Comparison of ENCODE assay signal across 9 mouse cellular contexts in the genomic region with DNA sequence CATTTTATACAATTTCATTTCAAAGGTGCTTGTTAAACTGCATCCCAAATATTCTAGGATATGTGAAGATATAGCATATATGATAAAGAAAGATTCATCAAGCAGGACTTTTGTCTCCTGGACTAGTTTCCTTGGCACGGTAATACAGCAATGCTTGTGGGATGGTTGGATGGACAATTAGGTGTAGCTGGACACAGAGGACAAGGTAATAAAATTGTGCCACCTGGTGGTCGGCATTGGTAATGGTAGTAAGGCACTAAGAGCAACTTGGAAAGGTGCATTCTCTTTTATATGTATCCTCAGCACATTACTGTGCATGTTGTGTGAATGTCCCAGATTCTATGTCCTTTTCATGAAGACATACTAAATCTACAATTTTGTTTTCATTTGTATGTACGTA. TPM values are rescaled to one million over a fixed set of nuclear protein-coding genes. Genes with fewer than 3 reads are reported as not detected.
A peak's percentile ranks its signal among the peaks of the same experiment; 100 is the strongest.
DNase-seq lines count a peak whose midpoint lies in the region; ATAC-seq and TF ChIP-seq lines count a peak whose summit lies in the region.
"Had no signal": no experiment of that assay in that cellular context is flagged by ENCODE, and none has a peak within 500 bp of the region (broad histone marks: within the 10 kb centered on the region; RNA-seq: fewer than 3 reads in every experiment).

No protein-coding gene starts in this region.

- ATAC-seq in Patski: no peak
- ATAC-seq in liver, embryonic 14.5 days (ENCODE audit: insufficient read depth): no peak
- peak; percentile 48; the same call in 1 of the 2 replicates for ATAC-seq in neural tube, embryonic 12.5 days (ENCODE audit: low FRiP score, low read depth)

- H3K36me3 ChIP-seq in liver, embryonic 14.5 days (replicated peaks; ENCODE audit: control insufficient read depth, insufficient read depth, low read depth): no peaks in the 10 kb centered on the region
- no peaks in the 10 kb centered on the region for H3K36me3 ChIP-seq in neural tube, embryonic 12.5 days
- H3K36me3 ChIP-seq in thymus, adult 2 months (ENCODE audit: control insufficient read depth, insufficient read depth, low read length): no peaks in the 10 kb centered on the region
- H3K36me3 ChIP-seq: embryonic facial prominence, embryonic 13.5 days had no signal

- in situ Hi-C loops in Patski (cut with MboI; ENCODE audit: low pct_unique_long_range_greater_than_20kb): loop anchor here (5.0 to 25.0 kb wide), 3 partner anchors 151 to 646 kb away; no protein-coding TSS in a partner anchor

- no peak for TF ChIP-seq EP300 in liver, embryonic 14.5 days (IDR thresholded peaks at IDR 0.05; ENCODE audit: low read depth)

- no peaks in the 10 kb centered on the region for H3K27me3 ChIP-seq in Patski
- H3K27me3 ChIP-seq in liver, embryonic 14.5 days (ENCODE audit: control insufficient read depth, insufficient read depth, low read length): no peaks in the 10 kb centered on the region
- no peaks in the 10 kb centered on the region for H3K27me3 ChIP-seq in neural tube, embryonic 12.5 days (replicated peaks)
- H3K27me3 ChIP-seq in thymus, adult 2 months (ENCODE audit: control insufficient read depth, insufficient read depth, low read length): no peaks in the 10 kb centered on the region

- WGBS in liver, embryonic 14.5 days (ENCODE audit: insufficient replicate concordance): 30% methylated on average over 3 of the region's 3 CpGs
- WGBS in neural tube, embryonic 12.5 days: 29% methylated on average over 3 of the region's 3 CpGs
- 35% methylated on average over 3 of the region's 3 CpGs for WGBS in thymus, adult 2 months

- TF ChIP-seq CTCF in Patski (IDR thresholded peaks at IDR 0.05): peak; percentile 71
- peak; percentile 72 for TF ChIP-seq CTCF in liver, embryonic 14.5 days (IDR thresholded peaks at IDR 0.05; ENCODE audit: low read depth)
- TF ChIP-seq CTCF in thymus, adult 2 months (IDR thresholded peaks at IDR 0.05; ENCODE audit: borderline replicate concordance, control insufficient read depth, extremely low read depth, insufficient read depth, low read length, poor library complexity): no peak

- DNase-seq in 3134 (ENCODE audit: extremely low read depth, insufficient read length, low spot score) (peak; percentile 10), Patski (ENCODE audit: low read depth, low spot score) (peak; percentile 34)
- DNase-seq in cerebellum, postnatal 36 days: peak; percentile 72 to 83
- peak; percentile 70 for DNase-seq in gastrocnemius, postnatal 10 days
- peak; percentile 74 for DNase-seq in kidney, postnatal 14 days
- DNase-seq in liver, embryonic 14.5 days (ENCODE audit: low read depth in 3 of 3, low spot score in 3 of 3): peak in 2 of 3 experiments; percentile 3 to 26
- DNase-seq in thymus, adult 2 months: peak; percentile 55

- no peak overlapping the region for H3K27ac ChIP-seq in liver, embryonic 14.5 days
- no peak overlapping the region for H3K27ac ChIP-seq in neural tube, embryonic 12.5 days
- H3K27ac ChIP-seq in thymus, adult 2 months (ENCODE audit: control insufficient read depth, insufficient read depth, low read length): no peak overlapping the region
- H3K27ac ChIP-seq: embryonic facial prominence, embryonic 13.5 days had no signal

- H3K4me3 ChIP-seq in liver, embryonic 14.5 days (ENCODE audit: insufficient read depth in 1 of 2, low read depth in 2 of 2, low read length in 2 of 2): no peak overlapping the region
- no peak overlapping the region for H3K4me3 ChIP-seq in neural tube, embryonic 12.5 days
- H3K4me3 ChIP-seq in thymus, adult 2 months (ENCODE audit: control insufficient read depth, insufficient read depth, low read length): no peak overlapping the region
- H3K4me3 ChIP-seq: embryonic facial prominence, embryonic 13.5 days had no signal

- no peaks in the 10 kb centered on the region for H3K9me3 ChIP-seq in liver, embryonic 14.5 days (ENCODE audit: control insufficient read depth, low read length)
- H3K9me3 ChIP-seq in neural tube, embryonic 12.5 days: no peaks in the 10 kb centered on the region
- H3K9me3 ChIP-seq: embryonic facial prominence, embryonic 13.5 days had no signal

- H3K4me2 ChIP-seq in liver, embryonic 14.5 days (ENCODE audit: low read depth): no peak overlapping the region
- H3K4me2 ChIP-seq in neural tube, embryonic 12.5 days (replicated peaks): no peak overlapping the region
- H3K4me2 ChIP-seq: embryonic facial prominence, embryonic 13.5 days had no signal

- H3K4me1 ChIP-seq in liver, embryonic 14.5 days (replicated peaks; ENCODE audit: control insufficient read depth in 2 of 2, insufficient read depth in 2 of 2, low read length in 1 of 2): 0 out of 4 replicates have a peak, but pooled peaks cover 0 to 2% of the 10 kb centered on the region in 2 experiments
- no peaks in the 10 kb centered on the region for H3K4me1 ChIP-seq in neural tube, embryonic 12.5 days
- no peaks in the 10 kb centered on the region for H3K4me1 ChIP-seq in thymus, adult 2 months (replicated peaks; ENCODE audit: control insufficient read depth, insufficient read depth, low read length)
- H3K4me1 ChIP-seq: embryonic facial prominence, embryonic 13.5 days had no signal

- no peak overlapping the region for H3K9ac ChIP-seq in liver, embryonic 14.5 days (replicated peaks)
- no peak overlapping the region for H3K9ac ChIP-seq in neural tube, embryonic 12.5 days
- H3K9ac ChIP-seq: embryonic facial prominence, embryonic 13.5 days had no signal

- CTCF ChIA-PET in Patski (lab: Charles Lee): interaction anchor here (1.2 to 7.3 kb wide), 8 partner anchors 10 to 158 kb away, joined by 3 to 58 read pairs (median 4); no protein-coding TSS in a partner anchor

- no peak for TF ChIP-seq POLR2A in thymus, adult 2 months (IDR thresholded peaks at IDR 0.05; ENCODE audit: control insufficient read depth, extremely low read depth, insufficient read depth, low read length, poor library complexity)

- POLR2A ChIA-PET in Patski (lab: Charles Lee): interaction anchor here (0.7 to 1.1 kb wide), 2 partner anchors 152 to 250 kb away, joined by 3 read pairs; no protein-coding TSS in a partner anchor

RNA-seq across cellular contexts. Expression of a gene that starts 47.9 kb away (rescaled TPM):
- 0.55 TPM for polyA plus RNA-seq in Patski (2021)
- total RNA-seq in gastrocnemius, postnatal 10 days (2021): under 1 TPM; 0.05 to 0.07 TPM
- polyA plus RNA-seq in liver, embryonic 14.5 days (2012; rRNA removed): 0.44 and 0.45 TPM in 2 replicates
- 0.14 and 0.18 TPM in 2 replicates for polyA plus RNA-seq in liver, embryonic 14.5 days (2014; fragmentation: Nextera tagmentation; extraction: Ambion mirVana)
- not detected in 2 replicates for polyA plus RNA-seq in neural tube, embryonic 12.5 days (2016; fragmentation: Nextera tagmentation; extraction: Ambion mirVana)
- polyA plus RNA-seq in thymus, adult 2 months (2012; rRNA removed): 0.22 and 0.33 TPM in 2 replicates
- polyA plus RNA-seq: embryonic facial prominence, embryonic 13.5 days had no signal

Comparison
In these comparisons a context has a peak if more than half of its experiments do, and no peak if none do; other contexts are left out.
1. DNase-seq: peak in every context shown above with its lines; median percentile 78 in cerebellum, postnatal 36 days; 74 in kidney, postnatal 14 days; 70 in gastrocnemius, postnatal 10 days; 55 in thymus, adult 2 months; 34 in Patski; 14 in liver, embryonic 14.5 days; 10 in 3134.